Comparison of ENCODE assay signal across 11 mouse cellular contexts in genomic region chr2:173026688-173027131, GRCm38 (mm10). TPM values are rescaled to one million over a fixed set of nuclear protein-coding genes. Genes with fewer than 3 reads are reported as not detected.
DNase-seq lines count a peak whose midpoint lies in the region; ATAC-seq lines count a peak whose summit lies in the region.
"Had no signal": no experiment of that assay in that cellular context is flagged by ENCODE, and none has a peak within 500 bp of the region (broad histone marks: within the 10 kb centered on the region; RNA-seq: fewer than 3 reads in every experiment).

No protein-coding gene starts in this region.

- intact Hi-C loops in left cerebral cortex, postnatal 25 days (cut with DNase I) = loop anchor here (10.0 kb wide), 1 partner anchor 58 kb away; no protein-coding TSS in a partner anchor

- peak overlapping the region; percentile 33 for H3K4me2 ChIP-seq in limb, embryonic 12.5 days
- H3K4me2 ChIP-seq: forebrain, embryonic 13.5 days had no signal

- no peaks in the 10 kb centered on the region for H3K9me3 ChIP-seq in limb, embryonic 12.5 days
- H3K9me3 ChIP-seq: forebrain, embryonic 13.5 days had no signal

- no peak for ATAC-seq in limb, embryonic 12.5 days (ENCODE audit: insufficient number of reproducible peaks, insufficient read depth, low FRiP score, low TSS enrichment, low read depth)
- peak; percentile 15; the same call in 1 of the 2 replicates for ATAC-seq in monocyte, adult 5-6 weeks (replicated peaks; ENCODE audit: insufficient number of reproducible peaks, low FRiP score, low TSS enrichment, poor library complexity, severe bottlenecking)
- no peak for ATAC-seq in erythroid progenitor cell, adult 5-6 weeks (replicated peaks; ENCODE audit: low FRiP score, poor library complexity, severe bottlenecking)
- ATAC-seq: forebrain, embryonic 13.5 days had no signal

- WGBS in limb, embryonic 12.5 days = 76% methylated on average over 3 of the region's 3 CpGs

- no peak overlapping the region for H3K4me3 ChIP-seq in limb, embryonic 12.5 days (replicated peaks)
- H3K4me3 ChIP-seq: forebrain, embryonic 13.5 days had no signal

- no peaks in the 10 kb centered on the region for H3K27me3 ChIP-seq in limb, embryonic 12.5 days
- H3K27me3 ChIP-seq: forebrain, embryonic 13.5 days had no signal

- H3K4me1 ChIP-seq in limb, embryonic 12.5 days (replicated peaks) = peaks cover 58% of the 10 kb centered on the region

- H3K9ac ChIP-seq in limb, embryonic 12.5 days (replicated peaks) = 0 out of 2 replicates have a peak overlapping the region, but pooled peaks have one; percentile 18
- H3K9ac ChIP-seq: forebrain, embryonic 13.5 days had no signal

- peaks cover 74% of the 10 kb centered on the region for H3K36me3 ChIP-seq in limb, embryonic 12.5 days

- peak overlapping the region; percentile 69; the same call in 1 of the 2 replicates for H3K27ac ChIP-seq in limb, embryonic 12.5 days
- H3K27ac ChIP-seq: forebrain, embryonic 13.5 days; macrophage had no signal

- peak; percentile 86 for DNase-seq in CD4-positive helper T cell, adult 2 months (ENCODE audit: low read depth, low spot score)
- peak; percentile 67 to 74 for DNase-seq in CD8-positive naive resting alpha-beta T cell, adult 2 months (ENCODE audit: low read depth in 2 of 2, low spot score in 2 of 2)
- no peak for DNase-seq in left cerebral cortex, postnatal 25 days (ENCODE audit: low spot score in 2 of 2)
- DNase-seq in layer of hippocampus, postnatal 25 days (ENCODE audit: extremely low spot score in 1 of 2, low spot score in 1 of 2) = no peak
- no peak for DNase-seq in right cerebral cortex, adult 18-20 months

RNA-seq across cellular contexts. Expression of gene Rbm38, which starts 6.4 kb away (rescaled TPM):
- 40.1 and 45.6 TPM in 2 replicates for polyA plus RNA-seq in limb, embryonic 12.5 days (2016; fragmentation: Nextera tagmentation; extraction: Ambion mirVana)
- total RNA-seq in monocyte, adult 5-6 weeks (2017) = 37.6 to 41.8 TPM (median 37.7 TPM) in 3 replicates
- 1 to 10 TPM; 2.2 to 3.4 TPM for total RNA-seq in left cerebral cortex, postnatal 25 days (2021)
- 1 to 10 TPM; 3.3 to 5.0 TPM for total RNA-seq in layer of hippocampus, postnatal 25 days (2021)
- total RNA-seq in erythroid progenitor cell, adult 5-6 weeks (2015; ENCODE audit: low replicate concordance) = 671 and 849 TPM in 2 replicates
- total RNA-seq in erythroid progenitor cell, adult 5-6 weeks (2017; ENCODE audit: low replicate concordance) = 216 and 291 TPM in 2 replicates

RNA-seq across cellular contexts. Expression of gene Rae1, which starts 26.8 kb away (rescaled TPM):
- 157 TPM in 2 replicates for polyA plus RNA-seq in limb, embryonic 12.5 days (2016; fragmentation: Nextera tagmentation; extraction: Ambion mirVana)
- total RNA-seq in monocyte, adult 5-6 weeks (2017) = 40.0 to 48.7 TPM (median 46.6 TPM) in 3 replicates
- 10 to 100 TPM; 54.5 to 54.8 TPM for total RNA-seq in left cerebral cortex, postnatal 25 days (2021)
- total RNA-seq in layer of hippocampus, postnatal 25 days (2021) = 10 to 100 TPM; 74.5 to 88.6 TPM
- total RNA-seq in erythroid progenitor cell, adult 5-6 weeks (2015; ENCODE audit: low replicate concordance) = 42.3 and 93.0 TPM in 2 replicates
- 40.6 and 66.0 TPM in 2 replicates for total RNA-seq in erythroid progenitor cell, adult 5-6 weeks (2017; ENCODE audit: low replicate concordance)

RNA-seq across cellular contexts. Expression of gene Spo11, which starts 49.2 kb away (rescaled TPM):
- 1.6 TPM in 2 replicates for polyA plus RNA-seq in limb, embryonic 12.5 days (2016; fragmentation: Nextera tagmentation; extraction: Ambion mirVana)
- total RNA-seq in monocyte, adult 5-6 weeks (2017) = 2.6 to 8.5 TPM (median 7.4 TPM) in 3 replicates
- total RNA-seq in left cerebral cortex, postnatal 25 days (2021) = under 1 TPM; 0.41 to 0.73 TPM
- not detected for total RNA-seq in layer of hippocampus, postnatal 25 days (2021)
- total RNA-seq in erythroid progenitor cell, adult 5-6 weeks (2015; ENCODE audit: low replicate concordance) = not detected in 2 replicates
- not detected in 2 replicates for total RNA-seq in erythroid progenitor cell, adult 5-6 weeks (2017; ENCODE audit: low replicate concordance)
- total RNA-seq: adrenal gland, postnatal 4 days had no signal
- polyA plus RNA-seq: macrophage had no signal

Comparison
In these comparisons a context has a peak if more than half of its experiments do, and no peak if none do; other contexts are left out.
1. DNase-seq: peak in CD4-positive helper T cell, adult 2 months (single experiment) and CD8-positive naive resting alpha-beta T cell, adult 2 months (2 of 2); none in left cerebral cortex, postnatal 25 days (0 of 2), layer of hippocampus, postnatal 25 days (0 of 2) and right cerebral cortex, adult 18-20 months (single experiment).